Mouse (Mus musculus): ENCODE results near the gene Psmc6.

Psmc6 gene

DNA sequence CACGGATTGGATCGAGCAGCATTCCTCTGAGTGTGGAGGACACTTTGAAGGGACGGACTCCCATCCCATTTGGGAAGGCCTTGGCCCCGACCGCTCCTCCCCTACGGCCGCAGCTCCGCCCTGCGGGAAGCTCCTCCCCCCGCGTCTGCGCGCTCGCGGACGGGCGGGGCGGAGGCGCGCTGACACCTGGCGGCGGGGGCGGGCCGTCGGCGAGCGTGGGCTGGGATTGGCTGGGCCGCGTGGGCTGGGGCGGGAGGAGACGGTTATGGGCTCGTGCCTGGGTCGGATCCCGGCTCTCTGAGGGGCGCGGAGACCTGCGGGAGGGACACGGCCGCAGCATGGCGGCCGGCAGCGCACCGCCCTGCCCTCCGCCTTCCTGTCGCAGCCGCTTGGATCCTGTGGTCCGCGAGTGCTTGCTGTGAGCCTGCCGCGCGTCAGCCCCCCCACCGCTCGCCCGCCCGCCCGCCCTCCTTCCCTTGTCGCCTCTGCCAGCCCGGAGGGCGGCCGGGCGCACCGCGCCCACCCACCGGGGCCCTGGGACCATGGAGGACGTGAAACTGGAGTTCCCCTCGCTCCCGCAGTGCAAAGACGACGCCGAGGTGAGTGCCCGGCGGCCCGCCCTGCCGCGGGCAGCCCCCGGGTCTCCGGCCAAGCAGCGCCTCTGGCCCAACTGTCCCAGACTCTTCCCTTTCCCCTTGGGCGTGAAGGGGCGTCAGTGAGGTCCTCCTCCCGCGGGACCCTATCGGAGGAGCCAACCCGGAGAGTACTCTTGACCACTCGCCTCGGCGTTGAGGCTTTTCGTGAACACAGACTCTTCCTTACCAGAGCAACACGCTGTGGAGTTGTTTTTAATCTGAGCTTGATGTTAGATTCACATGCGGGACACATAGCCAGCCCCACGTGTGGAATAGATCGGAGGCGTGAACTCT, 21.6 kb downstream of the Psmc6 start, which contains the start of gene Styx:
Styx (plus strand) TSS at position 163 of the 929 bp plus-strand sequence.
- peak; percentile 90 to 92 for DNase-seq (ENCODE audit: low spot score in 2 of 2)

GRCm38 (mm10) chr14:45364211-45365195, 34.9 kb downstream of the Psmc6 start:
- no peak for DNase-seq (ENCODE audit: low spot score in 2 of 2)

- DNase-seq (ENCODE audit: low spot score in 2 of 2), result no peak
These were observed 35.6 kb downstream of the Psmc6 start for GRCm38 (mm10) chr14:45365196-45365587.

DNA sequence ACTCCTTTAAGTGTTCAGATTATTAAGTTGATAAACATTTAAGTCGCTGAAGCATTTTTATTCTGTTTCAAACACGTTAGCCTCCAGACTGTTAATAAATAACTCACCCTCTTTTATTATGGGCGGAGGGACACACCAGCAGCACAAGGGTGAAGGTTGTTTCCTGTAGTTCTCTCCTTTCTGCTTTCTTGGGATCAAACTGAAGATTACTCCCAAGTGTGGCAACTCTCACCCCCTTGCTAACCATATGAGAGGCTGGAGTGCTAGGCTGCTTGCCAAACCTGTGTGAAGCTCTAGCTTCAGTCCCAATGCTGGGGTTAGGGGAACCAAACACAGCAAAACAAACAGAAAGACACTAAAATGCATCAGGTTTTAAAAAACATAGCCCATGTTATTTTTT, 49.2 kb downstream of the Psmc6 start:
- DNase-seq (ENCODE audit: low spot score in 2 of 2), result no peak

DNA sequence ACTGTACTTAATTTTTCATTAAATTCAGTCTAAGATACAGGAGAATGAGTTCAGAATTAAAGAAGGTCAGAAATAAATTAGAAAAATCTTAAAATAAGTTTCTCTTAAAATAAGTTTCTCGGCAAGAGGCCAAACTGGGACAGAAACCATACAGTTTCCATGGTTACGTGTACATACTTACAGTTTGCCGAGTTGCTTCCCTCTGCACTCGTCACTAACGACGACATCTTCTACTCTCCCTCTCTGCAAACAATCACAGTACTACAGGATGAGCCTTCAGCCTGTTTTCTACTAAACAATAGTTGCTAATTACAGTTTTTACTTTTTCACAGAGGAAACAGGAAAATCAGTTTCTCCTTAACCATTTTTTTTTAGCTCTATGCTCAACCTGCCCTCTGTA, 51.2 kb downstream of the Psmc6 start:
- no peak for DNase-seq (ENCODE audit: low spot score in 2 of 2)

GRCm38 (mm10) chr14:45382912-45383311, 53.3 kb downstream of the Psmc6 start:
- DNase-seq (ENCODE audit: low spot score in 2 of 2), result no peak

GRCm38 (mm10) chr14:45385596-45385995, 56.0 kb downstream of the Psmc6 start:
- DNase-seq (ENCODE audit: low spot score in 2 of 2), result no peak

- DNase-seq (ENCODE audit: low spot score in 2 of 2), result no peak
These were observed 57.9 kb downstream of the Psmc6 start for GRCm38 (mm10) chr14:45387480-45387879.

DNA sequence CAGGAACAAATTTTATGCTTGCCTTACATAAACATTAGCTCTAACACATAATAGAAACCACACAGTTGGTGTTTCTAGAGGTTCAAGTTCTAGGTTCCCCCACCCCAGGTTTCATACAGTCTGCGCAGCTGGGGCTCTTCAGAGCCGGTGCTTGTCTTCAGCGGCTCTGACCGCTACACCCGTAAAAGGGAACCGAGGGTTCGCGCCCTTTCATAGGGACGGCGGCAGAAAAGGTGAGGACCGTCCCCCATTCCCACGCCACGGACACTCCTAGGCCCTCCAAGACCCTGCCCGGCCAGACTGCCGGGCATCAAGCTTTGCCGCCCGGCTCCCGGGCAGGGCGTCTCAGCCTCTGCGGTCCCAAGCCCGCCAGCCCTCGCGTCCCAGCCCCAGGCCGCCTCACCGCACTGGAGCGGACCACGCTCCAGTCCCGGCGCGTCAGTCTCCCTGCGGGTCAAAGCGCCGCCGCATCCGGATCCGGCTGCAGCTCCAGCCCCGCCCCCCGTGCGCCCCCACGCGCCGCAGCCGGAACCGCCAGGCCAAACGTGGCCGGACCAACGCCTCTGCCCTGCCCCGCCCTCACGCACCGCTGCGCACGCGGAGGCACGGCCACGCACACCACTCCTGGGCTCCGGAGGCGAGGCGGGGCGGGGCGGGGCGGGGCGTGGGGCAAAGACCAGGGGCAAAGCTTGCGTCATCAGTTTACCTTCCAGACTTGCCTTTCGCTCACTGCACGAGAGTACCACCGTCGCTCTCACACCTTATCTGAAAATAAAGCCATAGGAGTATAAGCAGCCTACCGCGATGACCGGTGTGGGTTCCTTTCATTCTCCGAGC, 59.0 kb downstream of the Psmc6 start:
- DNase-seq (ENCODE audit: low spot score in 2 of 2), result peak; percentile 88 to 92

DNA sequence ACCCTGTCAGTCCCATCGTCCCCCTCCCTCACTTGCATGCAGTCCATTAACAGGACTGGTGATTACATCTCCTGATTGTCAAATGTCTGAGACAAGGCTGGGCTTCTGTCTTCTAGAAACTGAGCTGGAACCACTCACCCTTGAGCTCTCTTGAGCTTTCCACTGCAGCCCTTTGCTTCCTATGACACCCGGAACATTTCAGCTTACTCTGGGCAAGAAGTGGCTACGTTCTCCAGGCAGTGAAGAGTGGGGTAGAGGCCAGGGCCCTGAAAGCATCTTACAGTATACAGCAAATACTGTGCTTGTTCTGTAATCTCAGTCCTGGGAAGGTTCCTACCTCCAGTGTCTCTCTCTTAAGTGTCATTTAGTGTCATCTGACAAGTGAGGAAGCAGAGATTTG, 59.6 kb downstream of the Psmc6 start:
- no peak for DNase-seq (ENCODE audit: low spot score in 2 of 2)
